Mouse (Mus musculus): ENCODE measurements around the gene Mamdc4.
A peak's percentile ranks its signal among the peaks of the same experiment; 100 is the strongest.

The Mamdc4 gene

GRCm38 (mm10) chr2:25574579-25575431 lies at the start of gene Mamdc4, which contains the start of gene Phpt1:
TSS of gene Mamdc4 (minus strand) at chr2:25574845.
TSS of gene Phpt1 (minus strand) at chr2:25575224.
- DNase-seq (ENCODE audit: low read depth, low spot score), result peak; percentile 97

GRCm38 (mm10) chr2:25621229-25622200 lies 46.9 kb upstream of the Mamdc4 start, which contains the start of gene Tmem141:
TSS of gene Tmem141 (minus strand) at chr2:25622005.
- DNase-seq (ENCODE audit: low read depth, low spot score), result peak; percentile 77

- no peak for DNase-seq (ENCODE audit: low read depth, low spot score)
These were observed 46.2 kb upstream of the Mamdc4 start for GRCm38 (mm10) chr2:25620852-25621228.

- DNase-seq (ENCODE audit: low read depth, low spot score), result no peak
These were observed 45.7 kb upstream of the Mamdc4 start for GRCm38 (mm10) chr2:25620386-25620785.

- no peak for DNase-seq (ENCODE audit: low read depth, low spot score)
These were observed 42.9 kb upstream of the Mamdc4 start, which contains the start of gene Ccdc183 for GRCm38 (mm10) chr2:25617578-25617977. TSS of gene Ccdc183 (minus strand) at chr2:25617678.

GRCm38 (mm10) chr2:25616398-25616797 lies 41.8 kb upstream of the Mamdc4 start:
- no peak for DNase-seq (ENCODE audit: low read depth, low spot score)

- no peak for DNase-seq (ENCODE audit: low read depth, low spot score)
These were observed 34.0 kb upstream of the Mamdc4 start for GRCm38 (mm10) chr2:25608671-25609070.

GRCm38 (mm10) chr2:25607761-25608622 lies 33.3 kb upstream of the Mamdc4 start, which contains the start of gene Rabl6:
TSS of gene Rabl6 (minus strand) at chr2:25608521.
- DNase-seq (ENCODE audit: low read depth, low spot score), result peak; percentile 91

GRCm38 (mm10) chr2:25602526-25602925 lies 27.9 kb upstream of the Mamdc4 start:
- DNase-seq (ENCODE audit: low read depth, low spot score), result no peak

GRCm38 (mm10) chr2:25600037-25600436 lies 25.4 kb upstream of the Mamdc4 start:
- no peak for DNase-seq (ENCODE audit: low read depth, low spot score)

GRCm38 (mm10) chr2:25598749-25599148 lies 24.1 kb upstream of the Mamdc4 start:
- DNase-seq (ENCODE audit: low read depth, low spot score), result no peak

- no peak for DNase-seq (ENCODE audit: low read depth, low spot score)
These were observed 22.3 kb upstream of the Mamdc4 start for GRCm38 (mm10) chr2:25596765-25597510.

GRCm38 (mm10) chr2:25591863-25592262 lies 17.2 kb upstream of the Mamdc4 start:
- DNase-seq (ENCODE audit: low read depth, low spot score), result no peak

- DNase-seq (ENCODE audit: low read depth, low spot score), result no peak
These were observed 13.7 kb upstream of the Mamdc4 start for GRCm38 (mm10) chr2:25588227-25588907.

GRCm38 (mm10) chr2:25587290-25587689 lies 12.6 kb upstream of the Mamdc4 start:
- no peak for DNase-seq (ENCODE audit: low read depth, low spot score)

- DNase-seq (ENCODE audit: low read depth, low spot score), result no peak
These were observed 11.0 kb upstream of the Mamdc4 start for GRCm38 (mm10) chr2:25585601-25586000.

- no peak for DNase-seq (ENCODE audit: low read depth, low spot score)
These were observed 10.2 kb upstream of the Mamdc4 start for GRCm38 (mm10) chr2:25584856-25585255.

- no peak for DNase-seq (ENCODE audit: low read depth, low spot score)
These were observed 9.5 kb upstream of the Mamdc4 start for GRCm38 (mm10) chr2:25584152-25584551.

GRCm38 (mm10) chr2:25583571-25583970 lies 8.9 kb upstream of the Mamdc4 start:
- no peak for DNase-seq (ENCODE audit: low read depth, low spot score)

GRCm38 (mm10) chr2:25583120-25583481 lies 8.5 kb upstream of the Mamdc4 start:
- no peak for DNase-seq (ENCODE audit: low read depth, low spot score)
